Mouse (Mus musculus) heart, adult 2 months (tissue): ENCODE data around the gene Traf3ip2.

ENCODE experiments used
- CTCF ChIP-seq: fragments of 200-600 bp; IDR thresholded peaks from 2 replicates; pipeline ENCODE4 v1.8.1; 2022; ENCODE audit warnings: antibody characterized with exemption, mild to moderate bottlenecking, moderate library complexity
- EP300 ChIP-seq: fragments of 200-500 bp; IDR thresholded peaks from 2 replicates; pipeline ENCODE4 v1.6.1; 2011; ENCODE audit warnings: low read depth, low read length, control low read depth; ENCODE audit not compliant: insufficient read depth

GRCm38 (mm10) chr10:39692152-39692551 is 79.4 kb downstream of the Traf3ip2 start:
- TF ChIP-seq CTCF = no peak
- no peak for TF ChIP-seq EP300
